Mouse (Mus musculus) MEL (cell line): ENCODE data around the gene 1700023F06Rik. TPM values are rescaled to one million over a fixed set of nuclear protein-coding genes. Genes with fewer than 3 reads are reported as not detected.

Experiments
- DNase-seq: peaks from one replicate; pipeline ENCODE4 v3.0.0; 2011; ENCODE audit warnings: low read depth, low spot score
- H3K27ac ChIP-seq: 2 replicates; pipeline ENCODE4 v1.5.1; 2012; ENCODE audit warnings: low read depth, mild to moderate bottlenecking, control low read depth, low read length, moderate library complexity; ENCODE audit not compliant: control insufficient read depth
- H3K27me3 ChIP-seq, 2 experiments: fragments of 150-350 bp in 1 of 2; sonication (generic) in 1 of 2; 2 replicates each; pipeline ENCODE4 v1.6.1; 2012; ENCODE audit warnings: low read length in 2 of 2, mild to moderate bottlenecking in 2 of 2, improper control_type of control experiment in 1 of 2, moderate library complexity in 1 of 2; ENCODE audit not compliant: insufficient read depth in 2 of 2, control insufficient read depth in 1 of 2
- H3K36me3 ChIP-seq, 2 experiments: 2 replicates each; pipeline ENCODE4 v1.6.1; 2012 to 2014; ENCODE audit warnings: low read length in 2 of 2, improper control_type of control experiment in 1 of 2, inconsistent platforms in 1 of 2, mild to moderate bottlenecking in 1 of 2; ENCODE audit not compliant: insufficient read depth in 2 of 2, control insufficient read depth in 1 of 2
- H3K4me1 ChIP-seq, 2 experiments: fragments of 150-350 bp in 1 of 2; sonication (generic) in 1 of 2; 2 replicates each; pipeline ENCODE4 v1.6.1; 2012; ENCODE audit warnings: low read length in 2 of 2, improper control_type of control experiment in 1 of 2, mild to moderate bottlenecking in 1 of 2; ENCODE audit not compliant: insufficient read depth in 2 of 2, control insufficient read depth in 1 of 2
- H3K4me3 ChIP-seq, 2 experiments: fragments of 150-350 bp in 1 of 2; sonication (generic) in 1 of 2; 2 replicates each; pipeline ENCODE4 v1.5.1; 2012; ENCODE audit warnings: low read depth in 2 of 2, low read length in 2 of 2, mild to moderate bottlenecking in 2 of 2, moderate library complexity in 2 of 2, control low read depth in 1 of 2, improper control_type of control experiment in 1 of 2; ENCODE audit not compliant: control insufficient read depth in 1 of 2, insufficient read depth in 1 of 2
- H3K79me2 ChIP-seq: 2 replicates; pipeline ENCODE4 v1.6.1; 2012; ENCODE audit warnings: mild to moderate bottlenecking, low read length, moderate library complexity; ENCODE audit not compliant: control insufficient read depth, poor library complexity, insufficient read depth
- H3K9ac ChIP-seq: 2 replicates; pipeline ENCODE4 v1.6.1; 2012; ENCODE audit warnings: low read depth, mild to moderate bottlenecking, control low read depth, low read length, moderate library complexity; ENCODE audit not compliant: control insufficient read depth, poor library complexity, severe bottlenecking
- H3K9me3 ChIP-seq: fragments of 150-350 bp; sonication (generic); replicated peaks from 2 replicates; pipeline ENCODE4 v1.6.1; 2012; ENCODE audit warnings: mild to moderate bottlenecking, low read length, improper control_type of control experiment, moderate library complexity; ENCODE audit not compliant: insufficient read depth
- CHD1 ChIP-seq: IDR thresholded peaks from 2 replicates; pipeline ENCODE4 v1.6.1; 2012; ENCODE audit warnings: low read depth, mild to moderate bottlenecking, inconsistent platforms, low read length, improper control_type of control experiment
- CHD2 ChIP-seq: IDR thresholded peaks from 2 replicates; pipeline ENCODE4 v1.6.1; 2011; ENCODE audit warnings: low read length, improper control_type of control experiment
- CTCF ChIP-seq, 3 experiments: IDR thresholded peaks in 2 of 3; conservative IDR thresholded peaks in 1 of 3; 2 replicates each; pipeline ENCODE4 v1.5.1; 2011 to 2012; ENCODE audit warnings: low read length in 3 of 3, low read depth in 2 of 3, mild to moderate bottlenecking in 2 of 3, improper control_type of control experiment in 1 of 3, inconsistent platforms in 1 of 3, mixed read lengths in 1 of 3, moderate library complexity in 1 of 3; ENCODE audit not compliant: control insufficient read depth in 1 of 3, insufficient read depth in 1 of 3, poor library complexity in 1 of 3, severe bottlenecking in 1 of 3
- ELF1 ChIP-seq: IDR thresholded peaks from 2 replicates; pipeline ENCODE4 v1.6.1; 2014; ENCODE audit warnings: low read depth, mild to moderate bottlenecking, inconsistent platforms, low read length, improper control_type of control experiment, moderate library complexity
- EP300 ChIP-seq, 2 experiments: IDR thresholded peaks; 2 replicates each; pipeline ENCODE4 v1.6.1; 2011; ENCODE audit warnings: improper control_type of control experiment in 2 of 2, low read length in 2 of 2, low read depth in 1 of 2, mild to moderate bottlenecking in 1 of 2
- ETS1 ChIP-seq: IDR thresholded peaks from 2 replicates; pipeline ENCODE4 v1.6.1; 2012; ENCODE audit warnings: low read depth, mild to moderate bottlenecking, inconsistent platforms, low read length, improper control_type of control experiment, moderate library complexity
- GABPA ChIP-seq: IDR thresholded peaks from 2 replicates; pipeline ENCODE4 v1.6.1; 2012; ENCODE audit warnings: low read depth, mild to moderate bottlenecking, inconsistent platforms, low read length, improper control_type of control experiment, moderate library complexity
- GATA1 ChIP-seq: IDR thresholded peaks from 2 replicates; pipeline ENCODE4 v1.6.1; 2011; ENCODE audit warnings: low read depth, low read length, improper control_type of control experiment
- KAT2A ChIP-seq: conservative IDR thresholded peaks from 2 replicates; pipeline ENCODE4 v1.6.1; 2012; ENCODE audit warnings: low read depth, low read length, improper control_type of control experiment, inconsistent platforms
- MAX ChIP-seq: IDR thresholded peaks from 2 replicates; pipeline ENCODE4 v1.6.1; 2011; ENCODE audit warnings: low read length, improper control_type of control experiment
- MEF2A ChIP-seq: IDR thresholded peaks from 2 replicates; pipeline ENCODE4 v1.6.1; 2014; ENCODE audit warnings: low read depth, mild to moderate bottlenecking, inconsistent platforms, low read length, improper control_type of control experiment; ENCODE audit not compliant: poor library complexity, insufficient replicate concordance, severe bottlenecking; ENCODE audit errors: extremely low read depth
- MXI1 ChIP-seq: IDR thresholded peaks from 2 replicates; pipeline ENCODE4 v1.6.1; 2011; ENCODE audit warnings: mild to moderate bottlenecking, low read depth, low read length, improper control_type of control experiment
- MYB ChIP-seq: IDR thresholded peaks from 2 replicates; pipeline ENCODE4 v1.6.1; 2011; ENCODE audit warnings: mild to moderate bottlenecking, low read depth, low read length, improper control_type of control experiment
- MYC ChIP-seq: IDR thresholded peaks from 2 replicates; pipeline ENCODE4 v1.6.1; 2011; ENCODE audit warnings: low read depth, mild to moderate bottlenecking, low read length, improper control_type of control experiment, moderate library complexity
- RAD21 ChIP-seq: IDR thresholded peaks from 2 replicates; pipeline ENCODE4 v1.6.1; 2011; ENCODE audit warnings: mild to moderate bottlenecking, low read depth, low read length, improper control_type of control experiment
- RCOR1 ChIP-seq: IDR thresholded peaks from 2 replicates; pipeline ENCODE4 v1.6.1; 2012; ENCODE audit warnings: low read depth, mild to moderate bottlenecking, inconsistent platforms, low read length, improper control_type of control experiment
- SIN3A ChIP-seq: IDR thresholded peaks from 2 replicates; pipeline ENCODE4 v1.6.1; 2012; ENCODE audit warnings: low read length, improper control_type of control experiment, inconsistent platforms
- SMC3 ChIP-seq: IDR thresholded peaks from 2 replicates; pipeline ENCODE4 v1.6.1; 2011; ENCODE audit warnings: low read depth, low read length, improper control_type of control experiment
- TAL1 ChIP-seq: IDR thresholded peaks from 2 replicates; pipeline ENCODE4 v1.6.1; 2012; ENCODE audit warnings: mild to moderate bottlenecking, inconsistent platforms, low read length, moderate library complexity, mixed read lengths
- USF1 ChIP-seq: IDR thresholded peaks from 2 replicates; pipeline ENCODE4 v1.6.1; 2014; ENCODE audit warnings: low read depth, mild to moderate bottlenecking, inconsistent platforms, low read length, improper control_type of control experiment, moderate library complexity
- USF2 ChIP-seq, 2 experiments: IDR thresholded peaks; 2 replicates each; pipeline ENCODE4 v1.6.1; 2011 to 2012; ENCODE audit warnings: improper control_type of control experiment in 2 of 2, low read length in 2 of 2, borderline replicate concordance in 1 of 2, inconsistent platforms in 1 of 2, low read depth in 1 of 2, mild to moderate bottlenecking in 1 of 2; ENCODE audit not compliant: insufficient read depth in 1 of 2
- ZMIZ1 ChIP-seq: IDR thresholded peaks from 2 replicates; pipeline ENCODE4 v1.6.1; 2012; ENCODE audit warnings: low read depth, mild to moderate bottlenecking, inconsistent platforms, low read length, improper control_type of control experiment, moderate library complexity
- ZNF384 ChIP-seq: IDR thresholded peaks from 2 replicates; pipeline ENCODE4 v1.6.1; 2012; ENCODE audit warnings: low read depth, mild to moderate bottlenecking, inconsistent platforms, low read length, improper control_type of control experiment
- polyA plus RNA-seq, 2 experiments: library from polyadenylated mRNA; stranded (reverse) in 1 of 2; unstranded in 1 of 2; fragments of >175 nt in 1 of 2; fragments of >200 nt in 1 of 2; gene quantifications; 2 replicates each; pipeline versions ENCODE4 v1.2.1 to v1.2.4; 2012; ENCODE audit warnings: low replicate concordance in 2 of 2, low read depth in 1 of 2; ENCODE audit not compliant: insufficient read length in 2 of 2, insufficient read depth in 1 of 2, missing spikeins in 1 of 2
- total RNA-seq: library from RNA; depleted of rRNA; stranded (reverse); fragments of 300-350 nt; gene quantifications from 2 replicates; pipeline ENCODE4 v1.2.3, GENCODE M21; 2012

Gene 1700023F06Rik
- total and polyA plus RNA-seq, 3 experiments = not detected

- no peak for TF ChIP-seq KAT2A
- TF ChIP-seq USF2 (IDR thresholded peaks at IDR 0.05; ENCODE audit: borderline replicate concordance in 1 of 2, insufficient read depth in 1 of 2, low read depth in 1 of 2, low read length in 2 of 2) = no peak
- no peak for TF ChIP-seq ZMIZ1
- TF ChIP-seq RCOR1 = no peak
- no peak for TF ChIP-seq MEF2A
- TF ChIP-seq SMC3 = no peak
- TF ChIP-seq TAL1 = no peak
- no peak for TF ChIP-seq EP300 (IDR thresholded peaks at IDR 0.05; ENCODE audit: low read depth in 1 of 2, low read length in 2 of 2)
- no peak for TF ChIP-seq RAD21
- TF ChIP-seq MXI1 = no peak
- TF ChIP-seq CHD1 = no peak
- Histone ChIP-seq H3K27ac (no peak overlapping the region), H3K27me3 (no peaks in the 10 kb centered on the region), H3K36me3 (no peaks in the 10 kb centered on the region), H3K4me3 (no peak overlapping the region), H3K79me2 (no peaks in the 10 kb centered on the region), H3K4me1 (peaks cover 0 to 4% of the 10 kb centered on the region in 2 experiments; a peak in 1 of 4 replicates), H3K9ac (no peak overlapping the region), H3K9me3 (no peaks in the 10 kb centered on the region)
- no peak for DNase-seq
These were observed 26.4 kb downstream of the 1700023F06Rik start for GRCm38 (mm10) chr11:103181911-103182310.

DNA sequence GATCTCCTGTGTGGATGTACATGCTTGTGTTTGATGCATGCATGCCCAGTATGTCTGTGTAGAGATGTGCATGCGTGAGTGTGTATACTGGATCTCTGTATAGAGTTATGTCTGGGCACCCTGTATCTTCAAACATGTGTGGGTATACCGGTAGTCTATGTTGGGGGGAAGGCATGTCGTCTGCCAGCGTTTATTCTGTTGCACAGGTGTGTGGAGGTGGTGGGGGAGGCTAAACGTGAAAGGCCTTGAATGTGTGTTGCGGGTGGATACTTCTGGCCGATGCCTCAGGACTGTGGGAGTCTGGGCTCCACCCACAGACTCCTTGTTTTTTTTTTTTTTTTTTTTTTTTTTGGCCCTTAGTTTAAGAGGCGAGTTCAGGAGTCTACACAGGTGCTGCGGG lies 27.0 kb downstream of the 1700023F06Rik start:
- Histone ChIP-seq H3K36me3 (no peaks in the 10 kb centered on the region), H3K9me3 (no peaks in the 10 kb centered on the region), H3K4me3 (no peak overlapping the region), H3K27ac (no peak overlapping the region), H3K9ac (no peak overlapping the region)
- TF ChIP-seq RAD21 = no peak
- no peak for TF ChIP-seq ELF1
- TF ChIP-seq GATA1 = no peak
- no peak for TF ChIP-seq CHD2
- TF ChIP-seq USF1 = no peak
- TF ChIP-seq MYB = no peak
- TF ChIP-seq, all 39 proteins: peak for 0
- Histone ChIP-seq H3K27me3 (no peaks in the 10 kb centered on the region), H3K79me2 (no peaks in the 10 kb centered on the region), H3K4me1 (peaks cover 0 to 4% of the 10 kb centered on the region in 2 experiments; a peak in 1 of 4 replicates)
- DNase-seq = no peak

- no peaks in the 10 kb centered on the region for H3K79me2 ChIP-seq
- no peaks in the 10 kb centered on the region for H3K27me3 ChIP-seq
- H3K9ac ChIP-seq = no peak overlapping the region
- H3K9me3 ChIP-seq = no peaks in the 10 kb centered on the region
- no peak for DNase-seq
- no peak overlapping the region for H3K4me3 ChIP-seq
- peaks cover 2 to 8% of the 10 kb centered on the region in 2 experiments; a peak in 2 of 4 replicates for H3K4me1 ChIP-seq
- H3K27ac ChIP-seq = no peak overlapping the region
- 0 out of 4 replicates have a peak, but pooled peaks cover 0 to 5% of the 10 kb centered on the region in 2 experiments for H3K36me3 ChIP-seq
- TF ChIP-seq GABPA = no peak
- no peak for TF ChIP-seq SIN3A
- TF ChIP-seq ZNF384 = no peak
- TF ChIP-seq GATA1 = no peak
- no peak for TF ChIP-seq MYC
- TF ChIP-seq MAX = no peak
- no peak for TF ChIP-seq CTCF (IDR thresholded peaks at IDR 0.05 in 2 of 3, conservative IDR thresholded peaks at IDR 0.05 in 1 of 3; ENCODE audit: control insufficient read depth in 1 of 3, insufficient read depth in 1 of 3, low read depth in 2 of 3, low read length in 3 of 3, poor library complexity in 1 of 3, severe bottlenecking in 1 of 3)
- no peak for TF ChIP-seq ETS1
- TF ChIP-seq RAD21 = no peak
- no peak for TF ChIP-seq ZMIZ1
- no peak for TF ChIP-seq MYB
These were observed 27.9 kb downstream of the 1700023F06Rik start for GRCm38 (mm10) chr11:103180426-103180825.
